In the genomic region with DNA sequence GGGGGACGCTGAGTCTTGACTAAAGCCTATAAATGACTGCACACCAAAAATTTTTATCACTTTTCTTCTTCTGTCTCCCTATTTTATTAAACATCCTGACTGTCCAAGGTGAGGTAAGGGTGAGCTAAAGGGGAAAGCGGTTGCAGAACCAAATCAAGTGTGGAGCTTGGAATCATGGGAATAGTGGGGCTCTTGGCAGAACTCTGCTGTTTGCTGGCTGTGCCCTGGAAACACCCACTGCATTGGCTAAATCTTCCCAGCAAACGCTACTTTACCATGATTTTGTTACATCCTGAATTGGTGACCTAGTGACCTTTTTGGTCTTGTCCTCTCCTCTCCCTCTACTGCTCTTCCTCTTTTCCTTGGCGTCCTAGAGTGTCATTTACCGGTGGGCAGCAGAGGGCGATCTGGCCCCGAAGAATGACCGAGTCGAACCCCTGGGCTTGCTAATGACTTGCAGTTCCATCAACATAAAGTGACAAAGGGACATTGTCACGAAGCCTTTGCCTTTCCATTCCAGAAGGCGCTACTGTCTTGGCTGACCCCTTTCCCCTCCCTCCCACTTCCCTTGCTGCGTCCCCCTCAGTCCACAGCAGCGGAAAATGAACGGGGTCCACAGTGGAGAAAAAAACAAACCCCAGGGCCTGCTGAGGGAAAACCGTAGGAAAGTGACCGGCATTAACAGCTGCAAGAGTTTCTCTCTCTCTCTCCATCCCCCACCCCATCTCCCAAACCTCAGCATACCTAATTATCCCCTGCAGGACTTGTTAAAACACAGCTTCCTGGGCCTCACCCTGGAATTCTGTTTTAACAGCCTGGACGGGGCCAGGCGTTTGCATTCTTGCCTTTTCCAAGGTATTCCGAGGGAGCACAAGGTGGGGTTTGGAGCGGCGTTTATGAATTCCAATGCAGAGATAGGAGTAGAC, we compare ENCODE assay signal across 7 mouse cellular contexts. TPM values are rescaled to one million over a fixed set of nuclear protein-coding genes. Genes with fewer than 3 reads are reported as not detected.
A peak's percentile ranks its signal among the peaks of the same experiment; 100 is the strongest.
DNase-seq lines count a peak whose midpoint lies in the region; ATAC-seq and TF ChIP-seq lines count a peak whose summit lies in the region.

No protein-coding gene starts in this region.

- peak; percentile 81 for DNase-seq in embryonic facial prominence, embryonic 11.5 days (ENCODE audit: low spot score)
- peak; percentile 96 for DNase-seq in heart, adult 11 months
- peak; percentile 63 for DNase-seq in kidney, adult 2 months
- DNase-seq in spleen, postnatal 14 days (ENCODE audit: low spot score in 2 of 2) = peak; percentile 39 to 54

- H3K9ac ChIP-seq in embryonic facial prominence, embryonic 11.5 days (replicated peaks; ENCODE audit: low read length) = peak overlapping the region; percentile 53
- peak overlapping the region; percentile 5 for H3K9ac ChIP-seq in limb, embryonic 12.5 days (replicated peaks)
- peak overlapping the region; percentile 28; the same call in 1 of the 2 replicates for H3K9ac ChIP-seq in midbrain, embryonic 15.5 days

- peak overlapping the region; percentile 57 for H3K4me2 ChIP-seq in embryonic facial prominence, embryonic 11.5 days (ENCODE audit: low read depth, low read length)
- peak overlapping the region; percentile 55 for H3K4me2 ChIP-seq in limb, embryonic 12.5 days
- peak overlapping the region; percentile 51 for H3K4me2 ChIP-seq in midbrain, embryonic 15.5 days

- H3K36me3 ChIP-seq in embryonic facial prominence, embryonic 11.5 days (replicated peaks; ENCODE audit: control insufficient read depth, insufficient read depth, low read depth, low read length) = no peaks in the 10 kb centered on the region
- H3K36me3 ChIP-seq in kidney, adult 2 months (ENCODE audit: control insufficient read depth, insufficient read depth, low read length) = no peaks in the 10 kb centered on the region
- H3K36me3 ChIP-seq in limb, embryonic 12.5 days = no peaks in the 10 kb centered on the region
- H3K36me3 ChIP-seq in midbrain, embryonic 15.5 days (replicated peaks) = no peaks in the 10 kb centered on the region

- no peak overlapping the region for H3K27ac ChIP-seq in bone marrow, adult 2 months (ENCODE audit: control insufficient read depth, insufficient read depth, low read depth, low read length, poor library complexity)
- peak overlapping the region; percentile 15; the same call in 1 of the 2 replicates for H3K27ac ChIP-seq in embryonic facial prominence, embryonic 11.5 days (replicated peaks; ENCODE audit: low read depth, low read length)
- H3K27ac ChIP-seq in kidney, adult 2 months (ENCODE audit: insufficient read depth, low read depth, low read length) = peak overlapping the region; percentile 26
- peak overlapping the region; percentile 86 for H3K27ac ChIP-seq in limb, embryonic 12.5 days
- peak overlapping the region; percentile 26; the same call in 1 of the 2 replicates for H3K27ac ChIP-seq in midbrain, embryonic 15.5 days

- no peaks in the 10 kb centered on the region for H3K9me3 ChIP-seq in embryonic facial prominence, embryonic 11.5 days (replicated peaks; ENCODE audit: control insufficient read depth, low read length)
- no peaks in the 10 kb centered on the region for H3K9me3 ChIP-seq in limb, embryonic 12.5 days
- no peaks in the 10 kb centered on the region for H3K9me3 ChIP-seq in midbrain, embryonic 15.5 days

- no peaks in the 10 kb centered on the region for H3K27me3 ChIP-seq in embryonic facial prominence, embryonic 11.5 days (ENCODE audit: control insufficient read depth, insufficient read depth, low read length)
- H3K27me3 ChIP-seq in kidney, adult 2 months (replicated peaks; ENCODE audit: control insufficient read depth, insufficient read depth, low read length) = no peaks in the 10 kb centered on the region
- no peaks in the 10 kb centered on the region for H3K27me3 ChIP-seq in limb, embryonic 12.5 days
- H3K27me3 ChIP-seq in midbrain, embryonic 15.5 days (replicated peaks) = no peaks in the 10 kb centered on the region

- H3K4me3 ChIP-seq in bone marrow, adult 2 months (replicated peaks; ENCODE audit: control insufficient read depth, low read depth, low read length) = no peak overlapping the region
- H3K4me3 ChIP-seq in embryonic facial prominence, embryonic 11.5 days (ENCODE audit: low read depth, low read length) = peak overlapping the region; percentile 17; the same call in 1 of the 2 replicates
- H3K4me3 ChIP-seq in kidney, adult 2 months (ENCODE audit: insufficient read depth, low read depth, low read length) = no peak overlapping the region
- peak overlapping the region; percentile 16 for H3K4me3 ChIP-seq in limb, embryonic 12.5 days (replicated peaks)
- peak overlapping the region; percentile 19; the same call in 1 of the 2 replicates for H3K4me3 ChIP-seq in midbrain, embryonic 15.5 days

- peak; percentile 80 for ATAC-seq in embryonic facial prominence, embryonic 11.5 days (replicated peaks; ENCODE audit: insufficient number of reproducible peaks, low FRiP score, low TSS enrichment, low read depth)
- peak; percentile 52 for ATAC-seq in limb, embryonic 12.5 days (ENCODE audit: insufficient number of reproducible peaks, insufficient read depth, low FRiP score, low TSS enrichment, low read depth)
- peak; percentile 86 for ATAC-seq in midbrain, embryonic 15.5 days (replicated peaks)

- 41% methylated on average over 21 of the region's 21 CpGs for WGBS in bone marrow, adult 2 months
- 4% methylated on average over 21 of the region's 21 CpGs for WGBS in embryonic facial prominence, embryonic 11.5 days
- WGBS in kidney, adult 2 months = 14% methylated on average over 21 of the region's 21 CpGs
- 5% methylated on average over 21 of the region's 21 CpGs for WGBS in limb, embryonic 12.5 days
- 8% methylated on average over 21 of the region's 21 CpGs for WGBS in midbrain, embryonic 15.5 days

- TF ChIP-seq CTCF in bone marrow, adult 2 months (IDR thresholded peaks at IDR 0.05; ENCODE audit: control insufficient read depth, insufficient read depth, low read length) = peak; percentile 70
- peak; percentile 79 for TF ChIP-seq CTCF in kidney, adult 2 months (conservative IDR thresholded peaks at IDR 0.05; ENCODE audit: insufficient read depth, insufficient read length, low read depth, low read length)

- H3K4me1 ChIP-seq in bone marrow, adult 2 months (ENCODE audit: control insufficient read depth, insufficient read depth, low read length) = no peaks in the 10 kb centered on the region
- H3K4me1 ChIP-seq in embryonic facial prominence, embryonic 11.5 days (ENCODE audit: control insufficient read depth, insufficient read depth, low read length) = peaks cover 5% of the 10 kb centered on the region; the same call in 1 of the 2 replicates
- peaks cover 9% of the 10 kb centered on the region; the same call in 1 of the 2 replicates for H3K4me1 ChIP-seq in kidney, adult 2 months (ENCODE audit: control insufficient read depth, insufficient read depth, low read length)
- peaks cover 15% of the 10 kb centered on the region for H3K4me1 ChIP-seq in limb, embryonic 12.5 days (replicated peaks)
- H3K4me1 ChIP-seq in midbrain, embryonic 15.5 days = peaks cover 9% of the 10 kb centered on the region

- TF ChIP-seq POLR2A in bone marrow, adult 2 months (IDR thresholded peaks at IDR 0.05; ENCODE audit: borderline replicate concordance, control insufficient read depth, low read depth, low read length) = no peak
- no peak for TF ChIP-seq POLR2A in kidney, adult 2 months (IDR thresholded peaks at IDR 0.05; ENCODE audit: low read depth, low read length)

RNA-seq across cellular contexts. Expression of a gene that starts 29.7 kb away (rescaled TPM):
- polyA plus RNA-seq in bone marrow, adult 2 months (2011; ENCODE audit: insufficient read depth, insufficient read length, low replicate concordance, missing spikeins) = 2.4 and 6.0 TPM in 2 replicates
- 24.9 and 25.7 TPM in 2 replicates for polyA plus RNA-seq in embryonic facial prominence, embryonic 11.5 days (2014; fragmentation: Nextera tagmentation; extraction: Ambion mirVana)
- polyA plus RNA-seq in kidney, adult 2 months (2012; rRNA removed) = 4.6 and 4.8 TPM in 2 replicates
- polyA plus RNA-seq in limb, embryonic 12.5 days (2016; fragmentation: Nextera tagmentation; extraction: Ambion mirVana) = 25.7 and 27.6 TPM in 2 replicates
- polyA plus RNA-seq in midbrain, embryonic 15.5 days (2015; fragmentation: Nextera tagmentation; extraction: Ambion mirVana) = 34.8 and 36.8 TPM in 2 replicates

Comparison
In these comparisons a context has a peak if more than half of its experiments do, and no peak if none do; other contexts are left out.
1. H3K4me3 ChIP-seq: peak in embryonic facial prominence, embryonic 11.5 days (single experiment), limb, embryonic 12.5 days (single experiment) and midbrain, embryonic 15.5 days (single experiment); none in bone marrow, adult 2 months (single experiment) and kidney, adult 2 months (single experiment).
2. Peak in every context shown above with its lines, with median percentiles within 50 percentile points of each other: ATAC-seq, DNase-seq, H3K4me2 ChIP-seq and H3K9ac ChIP-seq.